Mouse (Mus musculus): ENCODE measurements at regions not wholly inside any gene's neighbourhood (a gene's known extent, or its start where the extent isn't known, plus 50 kb on each side); places are given as distances from the start of the nearest gene placed in this dataset.

DNA sequence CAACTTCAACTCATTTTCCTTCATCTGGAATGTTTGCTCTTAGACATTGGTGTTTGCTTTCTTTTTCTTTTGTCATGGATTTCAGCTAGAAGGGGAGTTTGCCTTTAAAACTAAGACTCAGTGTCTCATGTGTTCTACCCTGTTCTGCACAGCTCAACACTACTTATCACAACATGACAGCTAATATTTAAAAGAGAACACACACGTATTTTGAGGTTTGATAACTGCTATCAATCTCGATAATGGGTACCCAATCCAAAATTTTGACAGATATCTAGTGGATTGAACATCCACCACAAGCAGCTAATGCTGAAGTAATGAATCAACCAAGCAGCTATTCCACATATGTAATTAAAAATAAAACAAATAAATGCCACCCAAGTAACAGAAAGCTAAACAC, 61.2 kb upstream of the 1700008P02Rik start:
- no peak for DNase-seq (ENCODE audit: low spot score)

GRCm38 (mm10) chr3:6676382-6676781, 56.1 kb upstream of the 1700008P02Rik start:
- DNase-seq (ENCODE audit: low spot score) = no peak

GRCm38 (mm10) chr3:6675354-6675753, 55.1 kb upstream of the 1700008P02Rik start:
- no peak for DNase-seq (ENCODE audit: low spot score)
